Mouse (Mus musculus): Measurements from ENCODE around the gene Pten. TPM values are rescaled to one million over a fixed set of nuclear protein-coding genes. Genes with fewer than 3 reads are reported as not detected.

Gene Pten
- polyA plus RNA-seq (2012; rRNA removed): 7.0 and 8.3 TPM in 2 replicates

GRCm38 (mm10) chr19:32756900-32757725, at the start of gene Pten:
Gene Pten (plus strand): TSS chr19:32757497.

GRCm38 (mm10) chr19:32739686-32740085, 17.6 kb upstream of the Pten start, which contains the start of gene Atad1:
Gene Atad1 (minus strand): TSS chr19:32739786.

Other genes with a start within 250 kb of the Pten start
- 6.4 and 11.8 TPM in 2 replicates for gene Papss2, start 161.7 kb upstream of the Pten start, polyA plus RNA-seq (2012; rRNA removed)
- 0.39 and 0.91 TPM in 2 replicates for gene Atad1, start 17.7 kb upstream of the Pten start, polyA plus RNA-seq (2012; rRNA removed)

Measured in stomach, adult 2 months (tissue).